In the genomic region with DNA sequence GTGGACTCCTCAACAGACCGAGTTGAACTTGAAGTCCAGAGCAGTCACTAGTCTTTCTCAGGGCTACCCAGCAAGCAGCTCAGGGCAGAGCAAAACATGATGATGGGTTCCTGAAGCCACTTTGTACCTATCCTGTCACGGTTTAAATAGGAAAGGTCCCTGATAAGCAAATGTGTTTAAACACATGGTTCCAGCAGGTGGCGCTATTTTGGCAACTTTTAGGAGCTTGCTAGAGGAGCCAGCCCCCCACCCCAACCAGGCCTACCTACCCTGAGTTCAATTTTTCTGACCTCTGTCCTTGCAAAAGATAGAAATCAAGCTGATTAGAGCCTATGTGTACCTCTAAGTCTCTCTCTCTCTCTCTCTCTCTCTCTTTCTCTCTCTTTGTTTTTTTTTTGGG, we compare ENCODE assay signal across 8 mouse cellular contexts. TPM values are rescaled to one million over a fixed set of nuclear protein-coding genes. Genes with fewer than 3 reads are reported as not detected.
DNase-seq lines count a peak whose midpoint lies in the region; ATAC-seq and TF ChIP-seq lines count a peak whose summit lies in the region.
"Had no signal": no experiment of that assay in that cellular context is flagged by ENCODE, and none has a peak within 500 bp of the region (broad histone marks: within the 10 kb centered on the region; RNA-seq: fewer than 3 reads in every experiment).

No protein-coding gene starts in this region.

- ATAC-seq in G1E (ENCODE audit: extremely low read depth, insufficient number of reproducible peaks, low FRiP score, poor library complexity, severe bottlenecking), result no peak
- ATAC-seq in megakaryocyte progenitor cell, adult 5-6 weeks (replicated peaks; ENCODE audit: poor library complexity), result peak; percentile 61

- H3K27me3 ChIP-seq in G1E (ENCODE audit: insufficient read depth, low read length), result peaks cover 1% of the 10 kb centered on the region; the same call in 1 of the 2 replicates
- H3K27me3 ChIP-seq: midbrain, embryonic 12.5 days had no signal

- peak; percentile 51 for DNase-seq in kidney, adult 18-20 months
- DNase-seq in kidney, adult 11 months, result no peak
- peak; percentile 67 for DNase-seq in CD4-positive helper T cell, adult 2 months (ENCODE audit: low read depth, low spot score)
- DNase-seq in G1E (ENCODE audit: low spot score), result no peak
- DNase-seq in embryo, embryonic 11.5 days (ENCODE audit: low read depth, low spot score), result peak; percentile 47
- DNase-seq in frontal cortex, postnatal 10 days (ENCODE audit: low spot score in 2 of 2), result no peak

- H3K4me3 ChIP-seq in G1E (ENCODE audit: low read depth, low read length), result no peak overlapping the region
- H3K4me3 ChIP-seq: midbrain, embryonic 12.5 days had no signal

- TF ChIP-seq CTCF in G1E (IDR thresholded peaks at IDR 0.05; ENCODE audit: low read depth, low read length), result peak; percentile 57

- peaks cover 2% of the 10 kb centered on the region; the same call in 1 of the 2 replicates for H3K4me1 ChIP-seq in G1E (ENCODE audit: insufficient read depth, low read depth, low read length)

- H3K36me3 ChIP-seq in G1E (replicated peaks), result peaks cover 21% of the 10 kb centered on the region
- H3K36me3 ChIP-seq: midbrain, embryonic 12.5 days had no signal

- H3K9me3 ChIP-seq in G1E (replicated peaks), result no peaks in the 10 kb centered on the region
- H3K9me3 ChIP-seq: midbrain, embryonic 12.5 days had no signal

RNA-seq across cellular contexts. Expression of gene Hspb1, which starts 10.3 kb away (rescaled TPM):
- total RNA-seq in G1E (2014; fragmentation: Nextera tagmentation) (not detected in 2 replicates), G1E (2017) (0.12 TPM in 1 of 2 replicates, not detected in the other)
- not detected in 2 replicates for polyA plus RNA-seq in G1E (2012)
- not detected in 2 replicates for total RNA-seq in megakaryocyte progenitor cell, adult 5-6 weeks (2015)
- total RNA-seq in megakaryocyte progenitor cell, adult 5-6 weeks (2017), result not detected in 2 replicates

RNA-seq across cellular contexts. Expression of gene Ywhag, which starts 36.4 kb away (rescaled TPM):
- total RNA-seq in G1E (2014; fragmentation: Nextera tagmentation) (168 and 200 TPM in 2 replicates), G1E (2017) (73.5 and 99.8 TPM in 2 replicates)
- 246 and 281 TPM in 2 replicates for polyA plus RNA-seq in G1E (2012)
- 124 and 130 TPM in 2 replicates for total RNA-seq in megakaryocyte progenitor cell, adult 5-6 weeks (2015)
- 87.4 and 88.3 TPM in 2 replicates for total RNA-seq in megakaryocyte progenitor cell, adult 5-6 weeks (2017)

Comparison
In these comparisons a context has a peak if more than half of its experiments do, and no peak if none do; other contexts are left out.
1. DNase-seq: peak in kidney, adult 18-20 months (single experiment), CD4-positive helper T cell, adult 2 months (single experiment) and embryo, embryonic 11.5 days (single experiment); none in kidney, adult 11 months (single experiment), G1E (single experiment) and frontal cortex, postnatal 10 days (0 of 2).